ENCODE assay signal across 15 mouse cellular contexts in the genomic region with DNA sequence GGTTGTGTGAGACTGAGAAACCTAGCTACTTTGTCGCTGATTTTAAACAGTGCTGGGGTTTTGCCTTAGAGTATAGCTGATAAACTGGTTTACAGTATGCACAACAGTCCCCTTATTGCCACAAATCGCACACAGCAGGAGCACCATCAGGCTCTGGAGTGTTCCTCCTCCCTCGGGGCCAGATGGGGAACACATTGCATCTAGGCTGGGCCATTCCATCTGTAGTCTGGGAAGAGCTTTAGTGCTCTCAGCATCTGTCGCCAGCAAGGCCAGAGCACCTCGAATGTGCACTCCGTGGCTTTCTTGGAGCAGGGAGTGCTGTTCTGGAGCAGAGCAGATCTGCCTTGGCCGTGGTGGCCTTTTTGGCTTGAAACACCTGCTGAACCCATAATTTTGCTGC.
DNase-seq lines count a peak whose midpoint lies in the region; ATAC-seq and TF ChIP-seq lines count a peak whose summit lies in the region.
"Had no signal": no experiment of that assay in that cellular context is flagged by ENCODE, and none has a peak within 500 bp of the region (broad histone marks: within the 10 kb centered on the region; RNA-seq: fewer than 3 reads in every experiment).

No protein-coding gene starts in this region.

- H3K36me3 ChIP-seq in embryonic facial prominence, embryonic 14.5 days (ENCODE audit: control insufficient read depth, insufficient read depth, low read length) = no peaks in the 10 kb centered on the region
- no peaks in the 10 kb centered on the region for H3K36me3 ChIP-seq in embryonic facial prominence, embryonic 10.5 days (replicated peaks)
- no peaks in the 10 kb centered on the region for H3K36me3 ChIP-seq in testis, adult 2 months (ENCODE audit: control insufficient read depth, insufficient read depth, low read length)
- no peaks in the 10 kb centered on the region for H3K36me3 ChIP-seq in heart, embryonic 12.5 days
- H3K36me3 ChIP-seq: embryonic facial prominence, embryonic 12.5 days; heart, embryonic 13.5 days; hindbrain, embryonic 13.5 days had no signal

- no peak overlapping the region for H3K4me2 ChIP-seq in embryonic facial prominence, embryonic 14.5 days (ENCODE audit: low read depth, low read length)
- no peak overlapping the region for H3K4me2 ChIP-seq in heart, embryonic 12.5 days
- H3K4me2 ChIP-seq: embryonic facial prominence, embryonic 12.5 days; heart, embryonic 13.5 days; hindbrain, embryonic 13.5 days; lung, embryonic 14.5 days had no signal

- no peak overlapping the region for H3K9ac ChIP-seq in embryonic facial prominence, embryonic 14.5 days (ENCODE audit: low read depth, low read length)
- H3K9ac ChIP-seq in heart, embryonic 12.5 days = no peak overlapping the region
- H3K9ac ChIP-seq: embryonic facial prominence, embryonic 12.5 days; heart, embryonic 13.5 days; hindbrain, embryonic 13.5 days; lung, embryonic 14.5 days had no signal

- H3K27me3 ChIP-seq in embryonic facial prominence, embryonic 14.5 days (replicated peaks; ENCODE audit: control insufficient read depth, insufficient read depth, low read length) = no peaks in the 10 kb centered on the region
- no peaks in the 10 kb centered on the region for H3K27me3 ChIP-seq in embryonic facial prominence, embryonic 10.5 days (replicated peaks; ENCODE audit: low read depth, poor library complexity, severe bottlenecking)
- H3K27me3 ChIP-seq in testis, adult 2 months (ENCODE audit: control insufficient read depth, insufficient read depth, low read length) = no peaks in the 10 kb centered on the region
- H3K27me3 ChIP-seq in heart, embryonic 12.5 days (replicated peaks) = no peaks in the 10 kb centered on the region
- H3K27me3 ChIP-seq: embryonic facial prominence, embryonic 12.5 days; heart, embryonic 13.5 days; hindbrain, embryonic 13.5 days had no signal

- no peak for TF ChIP-seq CTCF in testis, adult 2 months (IDR thresholded peaks at IDR 0.05; ENCODE audit: control insufficient read depth, insufficient read depth, insufficient replicate concordance, low read depth, low read length)

- 38% methylated on average over 7 of the region's 7 CpGs for WGBS in embryonic facial prominence, embryonic 14.5 days
- 68% methylated on average over 7 of the region's 7 CpGs for WGBS in embryonic facial prominence, embryonic 10.5 days
- 62% methylated on average over 7 of the region's 7 CpGs for WGBS in heart, embryonic 12.5 days

- H3K27ac ChIP-seq in embryonic facial prominence, embryonic 14.5 days (replicated peaks; ENCODE audit: low read depth, low read length) = no peak overlapping the region
- H3K27ac ChIP-seq in embryonic facial prominence, embryonic 10.5 days (replicated peaks) = no peak overlapping the region
- H3K27ac ChIP-seq in testis, adult 2 months (ENCODE audit: control insufficient read depth, insufficient read depth, low read depth, low read length) = no peak overlapping the region
- H3K27ac ChIP-seq in heart, embryonic 12.5 days (ENCODE audit: poor library complexity, severe bottlenecking) = no peak overlapping the region
- H3K27ac ChIP-seq: embryonic facial prominence, embryonic 12.5 days; heart, embryonic 13.5 days; hindbrain, embryonic 13.5 days had no signal

- DNase-seq in embryonic facial prominence, embryonic 14.5 days (ENCODE audit: low spot score) = peak; percentile 48
- DNase-seq in embryonic facial prominence, embryonic 10.5 days (ENCODE audit: low spot score) = no peak
- DNase-seq in testis, postnatal 10 days (ENCODE audit: low spot score) = no peak
- DNase-seq in layer of hippocampus, adult 9-10 months (ENCODE audit: low spot score) = peak; percentile 40
- no peak for DNase-seq in ovary, postnatal 36 days (ENCODE audit: low spot score)
- DNase-seq in adrenal gland, adult (ENCODE audit: inconsistent age in 2 of 2, low spot score in 1 of 2) = no peak
- DNase-seq: kidney, adult 8-10 months; lung, embryonic 14.5 days; thymus, postnatal 25 days had no signal

- TF ChIP-seq POLR2A in testis, adult 2 months (IDR thresholded peaks at IDR 0.05; ENCODE audit: control insufficient read depth, low read depth, low read length) = no peak

- 0 out of 2 replicates have a peak, but pooled peaks have one; percentile 48 for ATAC-seq in embryonic facial prominence, embryonic 14.5 days (ENCODE audit: low read depth)
- ATAC-seq in heart, embryonic 12.5 days (ENCODE audit: insufficient number of reproducible peaks, low FRiP score) = no peak

- peaks cover 9% of the 10 kb centered on the region for H3K4me1 ChIP-seq in embryonic facial prominence, embryonic 14.5 days (ENCODE audit: control insufficient read depth, insufficient read depth, low read length)
- peaks cover 17% of the 10 kb centered on the region for H3K4me1 ChIP-seq in embryonic facial prominence, embryonic 10.5 days
- H3K4me1 ChIP-seq in testis, adult 2 months (ENCODE audit: control insufficient read depth, insufficient read depth, low read length) = no peaks in the 10 kb centered on the region
- 0 out of 2 replicates have a peak, but pooled peaks cover 2% of the 10 kb centered on the region for H3K4me1 ChIP-seq in heart, embryonic 12.5 days (replicated peaks)

- H3K9me3 ChIP-seq in embryonic facial prominence, embryonic 14.5 days (ENCODE audit: control insufficient read depth, low read length) = no peaks in the 10 kb centered on the region
- H3K9me3 ChIP-seq in embryonic facial prominence, embryonic 10.5 days = no peaks in the 10 kb centered on the region
- no peaks in the 10 kb centered on the region for H3K9me3 ChIP-seq in heart, embryonic 12.5 days (replicated peaks)
- H3K9me3 ChIP-seq: embryonic facial prominence, embryonic 12.5 days; heart, embryonic 13.5 days; hindbrain, embryonic 13.5 days had no signal

- no peak overlapping the region for H3K4me3 ChIP-seq in embryonic facial prominence, embryonic 14.5 days (ENCODE audit: low read depth, low read length)
- no peak overlapping the region for H3K4me3 ChIP-seq in embryonic facial prominence, embryonic 10.5 days
- peak overlapping the region; percentile 72 for H3K4me3 ChIP-seq in testis, adult 2 months (ENCODE audit: control insufficient read depth, low read depth, low read length)
- no peak overlapping the region for H3K4me3 ChIP-seq in heart, embryonic 12.5 days
- H3K4me3 ChIP-seq: embryonic facial prominence, embryonic 12.5 days; heart, embryonic 13.5 days; hindbrain, embryonic 13.5 days; myocyte had no signal

Comparison
In these comparisons a context has a peak if more than half of its experiments do, and no peak if none do; other contexts are left out.
1. DNase-seq: peak in embryonic facial prominence, embryonic 14.5 days (single experiment) and layer of hippocampus, adult 9-10 months (single experiment); none in embryonic facial prominence, embryonic 10.5 days (single experiment), testis, postnatal 10 days (single experiment), ovary, postnatal 36 days (single experiment) and adrenal gland, adult (0 of 2).